Mouse (Mus musculus): Measurements from ENCODE around the gene Hoxa11. TPM values are rescaled to one million over a fixed set of nuclear protein-coding genes. Genes with fewer than 3 reads are reported as not detected.

Hoxa11 gene
- polyA plus RNA-seq, 1 experiment from 2014 or later: not detected

GRCm38 (mm10) chr6:52220865-52221310 lies 24.7 kb downstream of the Hoxa11 start:
- H3K36me3 ChIP-seq: no peaks in the 10 kb centered on the region
- no peak overlapping the region for H3K27ac ChIP-seq
- H3K27me3 ChIP-seq: peaks cover 100% of the 10 kb centered on the region
- peaks cover 21% of the 10 kb centered on the region for H3K4me1 ChIP-seq
- no peak overlapping the region for H3K9ac ChIP-seq
- H3K4me2 ChIP-seq: peak overlapping the region; percentile 86
- H3K4me3 ChIP-seq: peak overlapping the region; percentile 54
- H3K9me3 ChIP-seq: no peaks in the 10 kb centered on the region
- no peak for ATAC-seq (ENCODE audit: insufficient number of reproducible peaks, insufficient read depth, low FRiP score, low TSS enrichment, low read depth)
- WGBS: 5% methylated on average over 12 of the region's 12 CpGs

- ATAC-seq (ENCODE audit: insufficient number of reproducible peaks, insufficient read depth, low FRiP score, low TSS enrichment, low read depth): no peak
- H3K9me3 ChIP-seq: no peaks in the 10 kb centered on the region
- 10% methylated on average over 32 of the region's 32 CpGs for WGBS
- no peak overlapping the region for H3K9ac ChIP-seq
- H3K27ac ChIP-seq: no peak overlapping the region
- peaks cover 100% of the 10 kb centered on the region for H3K27me3 ChIP-seq
- no peak overlapping the region for H3K4me3 ChIP-seq
- no peak overlapping the region for H3K4me2 ChIP-seq
- peaks cover 23% of the 10 kb centered on the region for H3K4me1 ChIP-seq
- H3K36me3 ChIP-seq: no peaks in the 10 kb centered on the region
These were observed 25.4 kb downstream of the Hoxa11 start for GRCm38 (mm10) chr6:52220003-52220864.

GRCm38 (mm10) chr6:52219234-52219942 lies 26.2 kb downstream of the Hoxa11 start:
- Histone ChIP-seq H3K36me3 (no peaks in the 10 kb centered on the region), H3K4me3 (no peak overlapping the region), H3K4me2 (no peak overlapping the region), H3K9ac (no peak overlapping the region), H3K9me3 (no peaks in the 10 kb centered on the region), H3K27me3 (peaks cover 100% of the 10 kb centered on the region), H3K4me1 (peaks cover 23% of the 10 kb centered on the region), H3K27ac (no peak overlapping the region)
- no peak for ATAC-seq (ENCODE audit: insufficient number of reproducible peaks, insufficient read depth, low FRiP score, low TSS enrichment, low read depth)
- 19% methylated on average over 9 of the region's 9 CpGs for WGBS

DNA sequence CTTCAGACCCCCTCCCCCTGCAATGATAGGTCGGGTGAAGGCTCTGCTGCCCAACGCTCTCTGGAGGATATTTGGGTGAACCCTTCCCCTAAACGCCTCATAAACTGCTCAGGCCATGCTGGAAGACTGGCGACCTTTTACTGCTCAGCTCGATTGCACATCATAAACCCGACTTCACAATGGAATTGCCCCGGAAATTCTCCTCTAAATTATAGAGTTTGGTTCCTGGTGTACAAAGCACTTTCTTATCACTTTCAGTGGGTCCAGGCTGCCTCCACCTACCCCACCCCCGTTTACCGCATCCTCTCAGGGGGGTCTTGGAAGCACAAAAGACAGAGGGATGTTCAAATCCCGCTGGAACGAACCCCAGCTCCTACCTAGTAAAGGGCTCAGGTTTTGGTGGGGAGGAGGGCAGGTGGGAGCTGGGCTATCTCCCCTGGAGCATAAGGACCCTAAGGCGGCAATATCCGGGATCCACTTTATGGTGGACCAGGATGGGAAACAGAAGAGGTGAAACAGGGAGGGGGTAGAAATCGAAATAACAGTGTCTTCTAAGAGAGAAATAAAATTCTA lies 26.9 kb downstream of the Hoxa11 start:
- Histone ChIP-seq H3K4me1 (peaks cover 23% of the 10 kb centered on the region), H3K27ac (no peak overlapping the region), H3K9ac (no peak overlapping the region)

DNA sequence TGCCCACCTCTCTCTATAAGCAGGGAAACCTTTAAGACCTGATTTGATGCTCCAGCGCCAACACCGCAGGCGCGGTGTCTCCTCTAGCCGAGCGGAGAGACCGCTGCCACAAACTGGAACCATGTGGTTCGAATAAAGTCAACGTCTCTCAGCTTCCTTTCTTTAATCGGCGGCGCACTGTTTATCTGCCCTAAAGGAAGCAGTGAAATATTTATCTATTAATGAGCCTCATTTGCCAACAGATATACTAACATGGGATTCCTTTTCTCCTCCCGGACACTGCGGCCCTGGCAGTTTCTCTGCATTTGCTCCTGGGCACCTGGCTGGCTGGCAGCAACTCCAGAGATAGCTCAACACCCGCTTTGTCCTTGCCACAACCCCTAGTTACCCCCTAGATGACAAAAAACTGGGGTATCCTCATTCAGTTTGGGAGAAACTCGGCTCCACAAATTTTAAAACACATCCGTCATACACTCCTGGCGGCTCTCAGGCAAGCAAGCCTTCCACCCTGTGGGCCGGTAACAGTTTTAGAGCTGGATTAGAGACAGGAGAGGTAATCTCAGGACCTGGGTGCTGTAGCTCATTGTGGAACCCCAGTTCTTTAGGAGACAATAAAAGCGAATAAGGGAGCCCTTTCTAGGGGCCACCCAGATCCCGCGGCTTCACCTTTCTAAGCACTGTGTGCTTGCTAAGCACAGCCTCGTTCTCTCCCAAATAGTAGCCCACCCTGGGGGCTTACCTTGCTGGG lies 27.5 kb downstream of the Hoxa11 start:
- Histone ChIP-seq H3K4me3 (peak overlapping the region; percentile 30; the same call in 1 of the 2 replicates), H3K36me3 (no peaks in the 10 kb centered on the region), H3K4me2 (peak overlapping the region; percentile 51; the same call in 1 of the 2 replicates), H3K9ac (no peak overlapping the region), H3K27ac (no peak overlapping the region), H3K4me1 (peaks cover 25% of the 10 kb centered on the region), H3K9me3 (no peaks in the 10 kb centered on the region), H3K27me3 (peaks cover 100% of the 10 kb centered on the region)
- ATAC-seq (ENCODE audit: insufficient number of reproducible peaks, insufficient read depth, low FRiP score, low TSS enrichment, low read depth): no peak
- WGBS: 4% methylated on average over 23 of the region's 23 CpGs

More for the DNA sequence above, 26.9 kb downstream of the Hoxa11 start:
- ATAC-seq (ENCODE audit: insufficient number of reproducible peaks, insufficient read depth, low FRiP score, low TSS enrichment, low read depth): no peak
- Histone ChIP-seq H3K9me3 (no peaks in the 10 kb centered on the region), H3K36me3 (no peaks in the 10 kb centered on the region), H3K27me3 (peaks cover 100% of the 10 kb centered on the region), H3K4me2 (no peak overlapping the region), H3K4me3 (no peak overlapping the region)
- WGBS: 7% methylated on average over 14 of the region's 14 CpGs

DNA sequence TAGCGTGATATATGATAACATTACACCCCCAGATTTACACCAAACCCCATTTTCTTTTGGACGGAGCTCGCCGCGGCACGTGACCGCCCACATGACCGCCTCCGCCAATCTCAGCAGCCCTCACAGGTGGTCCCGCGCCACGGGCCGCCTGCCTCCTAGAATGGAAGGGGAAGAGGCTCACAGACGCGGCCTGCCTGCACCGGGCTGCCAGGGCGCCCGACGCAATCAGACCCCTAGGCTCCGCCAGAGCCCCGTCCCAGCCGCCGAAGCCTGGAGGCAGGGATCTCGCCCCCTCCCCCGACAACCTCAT lies 28.2 kb downstream of the Hoxa11 start:
- Histone ChIP-seq H3K4me1 (peaks cover 27% of the 10 kb centered on the region), H3K4me2 (peak overlapping the region; percentile 51), H3K27me3 (peaks cover 100% of the 10 kb centered on the region), H3K36me3 (no peaks in the 10 kb centered on the region), H3K4me3 (peak overlapping the region; percentile 30), H3K27ac (no peak overlapping the region), H3K9me3 (no peaks in the 10 kb centered on the region), H3K9ac (no peak overlapping the region)
- ATAC-seq (ENCODE audit: insufficient number of reproducible peaks, insufficient read depth, low FRiP score, low TSS enrichment, low read depth): no peak
- under 1% methylated on average over 25 of the region's 25 CpGs for WGBS

DNA sequence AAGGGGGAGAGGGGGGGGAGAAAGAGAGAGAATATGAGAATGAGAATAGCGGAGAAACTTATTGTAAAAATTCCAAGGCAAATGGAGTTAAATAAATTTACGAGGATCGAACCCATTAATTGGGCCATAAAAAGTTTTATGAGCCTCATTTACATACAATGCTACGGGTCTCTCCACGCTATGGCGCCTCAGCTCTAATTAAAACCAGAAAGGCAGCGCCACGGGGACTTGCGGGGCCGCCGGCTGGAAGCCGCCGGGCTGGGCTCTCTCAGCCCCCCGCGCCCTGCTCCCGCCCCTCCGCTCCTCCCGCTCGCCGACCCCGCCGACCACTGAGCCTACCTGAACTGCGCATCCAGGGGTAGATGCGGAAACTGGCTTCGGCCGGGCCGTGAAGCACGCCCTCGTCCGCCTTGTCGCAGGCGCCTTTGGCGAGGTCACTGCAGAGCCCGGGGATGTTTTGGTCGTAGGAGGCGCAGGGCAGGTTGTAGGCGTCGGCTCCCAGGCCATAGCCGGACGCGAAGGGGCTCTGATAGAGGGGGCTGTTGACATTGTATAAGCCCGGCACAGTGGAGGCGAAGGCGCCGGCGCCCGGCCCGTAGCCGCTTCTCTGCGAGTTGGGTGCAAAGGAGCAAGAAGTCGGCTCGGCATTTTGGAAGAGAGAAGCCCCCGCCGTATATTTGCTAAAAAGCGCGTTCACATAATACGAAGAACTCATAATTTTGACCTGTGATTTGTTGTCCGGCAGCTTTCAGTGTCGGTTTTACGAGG lies 28.7 kb downstream of the Hoxa11 start:
- Histone ChIP-seq H3K4me2 (peak overlapping the region; percentile 51), H3K4me3 (peak overlapping the region; percentile 30), H3K36me3 (no peaks in the 10 kb centered on the region), H3K27ac (no peak overlapping the region), H3K9ac (no peak overlapping the region), H3K9me3 (no peaks in the 10 kb centered on the region), H3K4me1 (peaks cover 28% of the 10 kb centered on the region), H3K27me3 (peaks cover 100% of the 10 kb centered on the region)
- WGBS: 1% methylated on average over 60 of the region's 60 CpGs
- ATAC-seq (ENCODE audit: insufficient number of reproducible peaks, insufficient read depth, low FRiP score, low TSS enrichment, low read depth): no peak

DNA sequence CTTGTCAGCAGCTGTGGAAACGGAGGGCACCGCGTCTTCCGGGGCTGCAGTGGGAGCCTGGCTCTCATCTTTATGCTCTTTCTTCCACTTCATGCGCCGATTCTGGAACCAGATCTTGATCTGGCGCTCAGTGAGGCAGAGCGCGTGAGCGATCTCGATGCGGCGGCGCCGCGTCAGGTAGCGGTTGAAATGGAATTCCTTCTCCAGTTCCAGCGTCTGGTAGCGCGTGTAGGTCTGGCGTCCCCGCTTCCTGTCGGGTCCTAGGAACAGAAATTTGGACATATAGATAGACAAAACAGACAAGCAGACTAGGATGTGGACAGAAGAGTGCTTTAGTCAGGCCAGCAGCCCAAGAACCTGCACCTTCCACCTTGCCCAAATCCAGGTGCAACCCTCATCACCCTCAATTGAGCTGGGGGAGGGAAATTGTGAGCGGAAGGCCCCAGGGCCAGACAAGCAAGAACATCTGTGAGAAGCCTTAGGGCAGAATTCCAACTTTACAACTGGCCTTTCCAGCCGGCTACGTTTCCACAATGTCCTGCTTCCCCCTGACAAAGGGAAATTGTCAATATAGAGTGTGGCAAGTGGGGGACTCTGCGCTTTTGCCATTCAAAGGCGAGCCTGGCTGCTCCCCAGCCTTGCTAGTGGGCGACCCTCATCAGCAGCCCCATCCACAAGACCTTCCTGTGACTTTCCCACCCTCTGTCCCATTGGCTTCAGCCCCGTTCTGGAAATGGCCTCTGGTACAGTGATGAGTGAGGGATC lies 29.7 kb downstream of the Hoxa11 start:
- Histone ChIP-seq H3K9ac (no peak overlapping the region), H3K4me3 (no peak overlapping the region), H3K36me3 (no peaks in the 10 kb centered on the region), H3K27ac (no peak overlapping the region), H3K4me1 (peaks cover 27% of the 10 kb centered on the region), H3K9me3 (no peaks in the 10 kb centered on the region), H3K4me2 (no peak overlapping the region), H3K27me3 (peaks cover 100% of the 10 kb centered on the region)
- ATAC-seq (ENCODE audit: insufficient number of reproducible peaks, insufficient read depth, low FRiP score, low TSS enrichment, low read depth): no peak
- under 1% methylated on average over 30 of the region's 30 CpGs for WGBS

DNA sequence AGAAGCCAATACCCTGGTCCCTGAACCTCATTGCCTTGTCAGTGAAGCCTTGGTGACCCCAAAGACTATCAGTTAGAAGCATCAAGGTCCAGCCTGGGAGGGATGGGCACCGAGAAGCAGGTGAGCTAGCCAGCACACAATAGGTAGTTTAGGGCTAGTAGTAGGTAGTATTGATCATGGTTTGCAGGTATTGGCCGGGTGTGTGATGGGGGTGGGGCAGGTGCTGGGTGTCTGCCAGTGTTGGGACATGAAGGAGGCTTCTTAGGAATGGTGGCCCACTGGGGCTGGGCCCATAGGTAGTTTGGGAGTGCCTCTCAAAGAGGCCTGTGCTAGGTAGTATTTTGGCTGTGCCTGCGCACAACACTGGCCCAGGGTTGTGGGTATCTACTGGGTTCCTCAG lies 30.5 kb downstream of the Hoxa11 start:
- Histone ChIP-seq H3K4me3 (no peak overlapping the region), H3K27me3 (peaks cover 100% of the 10 kb centered on the region), H3K4me2 (no peak overlapping the region), H3K9ac (no peak overlapping the region), H3K27ac (no peak overlapping the region), H3K36me3 (no peaks in the 10 kb centered on the region), H3K9me3 (no peaks in the 10 kb centered on the region), H3K4me1 (peaks cover 27% of the 10 kb centered on the region)
- WGBS: 13% methylated on average over 3 of the region's 3 CpGs
- no peak for ATAC-seq (ENCODE audit: insufficient number of reproducible peaks, insufficient read depth, low FRiP score, low TSS enrichment, low read depth)

DNA sequence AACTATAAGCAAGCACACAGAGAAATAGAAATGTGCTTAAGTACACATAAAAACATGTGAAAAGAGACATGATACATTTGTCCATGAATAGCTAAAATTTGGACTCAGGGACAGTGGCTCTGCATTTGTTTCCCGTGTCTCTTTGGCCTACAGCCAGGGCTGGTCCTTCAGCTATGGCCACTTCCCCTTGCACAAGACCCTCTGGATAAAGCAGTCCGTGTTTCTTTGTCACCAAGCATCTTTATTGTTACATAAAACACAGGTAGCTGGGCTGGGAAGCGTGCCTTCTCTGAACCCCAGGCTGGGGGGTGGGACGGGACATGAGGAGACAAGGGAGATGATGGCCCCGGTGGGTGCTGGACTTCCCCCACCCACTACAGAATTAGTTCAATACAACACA lies 31.3 kb downstream of the Hoxa11 start:
- ATAC-seq (ENCODE audit: insufficient number of reproducible peaks, insufficient read depth, low FRiP score, low TSS enrichment, low read depth): no peak
- no peak overlapping the region for H3K4me3 ChIP-seq
- no peaks in the 10 kb centered on the region for H3K9me3 ChIP-seq
- peaks cover 27% of the 10 kb centered on the region for H3K4me1 ChIP-seq
- no peak overlapping the region for H3K4me2 ChIP-seq
- no peaks in the 10 kb centered on the region for H3K36me3 ChIP-seq
- WGBS: 6% methylated on average over 5 of the region's 5 CpGs
- H3K27ac ChIP-seq: no peak overlapping the region
- H3K27me3 ChIP-seq: peaks cover 100% of the 10 kb centered on the region
- H3K9ac ChIP-seq: no peak overlapping the region
